Mouse (Mus musculus) adrenal gland, postnatal 36 days (tissue): Measurements from ENCODE around the gene Il16. TPM values are rescaled to one million over a fixed set of nuclear protein-coding genes. Genes with fewer than 3 reads are reported as not detected.
A peak's percentile ranks its signal among the peaks of the same experiment; 100 is the strongest.
"Not testable (repeated sequence)": the region's sequence is repeated elsewhere in the genome, so short reads cannot be mapped to it uniquely, and the experiment has no call there.

Experiments
- DNase-seq, 2 experiments: peaks; one replicate each; pipeline ENCODE4 v3.0.0; 2021; ENCODE audit warnings: mixed read lengths in 1 of 2
- total RNA-seq, 2 experiments: library from RNA; stranded (reverse); gene quantifications; 2 replicates each; pipeline ENCODE4 v1.2.3; 2021

Gene Il16
- total RNA-seq, 2 experiments from 2014 or later: 3.5 to 4.7 TPM

GRCm38 (mm10) chr7:83736341-83737115 lies 9.0 kb downstream of the Il16 start:
- DNase-seq: no peak

- no peak for DNase-seq
Observed at GRCm38 (mm10) chr7:83735108-83735781, 10.3 kb downstream of the Il16 start.

- DNase-seq: no peak
Observed at GRCm38 (mm10) chr7:83734671-83735082, 10.8 kb downstream of the Il16 start.

- DNase-seq: no peak
Observed at GRCm38 (mm10) chr7:83734246-83734645, 11.3 kb downstream of the Il16 start.

- DNase-seq: no peak
Observed at GRCm38 (mm10) chr7:83732781-83733180, 12.7 kb downstream of the Il16 start.

- DNase-seq: no peak
Observed at GRCm38 (mm10) chr7:83731961-83732666, 13.4 kb downstream of the Il16 start.

- DNase-seq: no peak
Observed at GRCm38 (mm10) chr7:83731297-83731696, 14.2 kb downstream of the Il16 start.

- DNase-seq: no peak
Observed at GRCm38 (mm10) chr7:83726936-83727632, 18.4 kb downstream of the Il16 start.

GRCm38 (mm10) chr7:83725801-83726200 lies 19.7 kb downstream of the Il16 start:
- DNase-seq: no peak

- DNase-seq: no peak
Observed at GRCm38 (mm10) chr7:83724541-83724940, 21.0 kb downstream of the Il16 start.

GRCm38 (mm10) chr7:83723954-83724353 lies 21.6 kb downstream of the Il16 start:
- DNase-seq: no peak

GRCm38 (mm10) chr7:83723221-83723620 lies 22.3 kb downstream of the Il16 start:
- DNase-seq: no peak

GRCm38 (mm10) chr7:83722485-83722884 lies 23.0 kb downstream of the Il16 start:
- DNase-seq: peak in 1 of 2 experiments; percentile 12

- DNase-seq: no peak
Observed at GRCm38 (mm10) chr7:83720231-83720630, 25.3 kb downstream of the Il16 start.

- no peak for DNase-seq
Observed at GRCm38 (mm10) chr7:83717021-83717725, 28.4 kb downstream of the Il16 start.

GRCm38 (mm10) chr7:83713639-83714038 lies 31.9 kb downstream of the Il16 start:
- DNase-seq: no peak

GRCm38 (mm10) chr7:83711676-83712259 lies 33.8 kb downstream of the Il16 start:
- not testable (repeated sequence) for DNase-seq

GRCm38 (mm10) chr7:83703046-83703775 lies 42.3 kb downstream of the Il16 start:
- DNase-seq: no peak

- no peak for DNase-seq
Observed at GRCm38 (mm10) chr7:83699066-83699745, 46.3 kb downstream of the Il16 start.
